Mouse (Mus musculus): ENCODE data around the gene Hnrnpa2b1. TPM values are rescaled to one million over a fixed set of nuclear protein-coding genes. Genes with fewer than 3 reads are reported as not detected.
"Not testable (repeated sequence)": the region's sequence is repeated elsewhere in the genome, so short reads cannot be mapped to it uniquely, and the experiment has no call there.

The Hnrnpa2b1 gene
- total RNA-seq (2021), result 100 to 1,000 TPM; 553 to 646 TPM
- long read RNA-seq, experiment 1, transcript Hnrnpa2b1-203 (12 exons, 1,728 nt), result minor isoform, 17 of 268 reads
- long read RNA-seq, experiment 1, transcript Hnrnpa2b1-210 (10 exons, 1,518 nt), result minor isoform, 9 of 268 reads
- long read RNA-seq, experiment 1, transcript Hnrnpa2b1-204 (11 exons, 1,638 nt), result major isoform, 109 of 268 reads
- long read RNA-seq, experiment 1, transcript Hnrnpa2b1-202 (12 exons, 1,662 nt), result minor isoform, 17 of 268 reads
- long read RNA-seq, experiment 1, partial matches to known transcripts, result 64 of 268 reads
- long read RNA-seq, experiment 1, other reads (novel, unspliced or antisense), result 43 of 268 reads
- long read RNA-seq, experiment 2, transcript Hnrnpa2b1-210 (10 exons, 1,518 nt), result minor isoform, 35 of 724 reads
- long read RNA-seq, experiment 2, transcript Hnrnpa2b1-203 (12 exons, 1,728 nt), result minor isoform, 40 of 724 reads
- long read RNA-seq, experiment 2, transcript Hnrnpa2b1-202 (12 exons, 1,662 nt), result minor isoform, 40 of 724 reads
- long read RNA-seq, experiment 2, transcript Hnrnpa2b1-204 (11 exons, 1,638 nt), result major isoform, 331 of 724 reads
- long read RNA-seq, experiment 2, partial matches to known transcripts, result 141 of 724 reads
- long read RNA-seq, experiment 2, other reads (novel, unspliced or antisense), result 113 of 724 reads

- peak; percentile 99 for DNase-seq (ENCODE audit: low spot score in 2 of 2)
These were observed at the start of gene Hnrnpa2b1 for GRCm38 (mm10) chr6:51469715-51470310. Hnrnpa2b1 (minus strand) TSS chr6:51469894.

- DNase-seq (ENCODE audit: low spot score in 2 of 2), result no peak
These were observed 45.2 kb upstream of the Hnrnpa2b1 start for GRCm38 (mm10) chr6:51514860-51515259.

- DNase-seq (ENCODE audit: low spot score in 2 of 2), result no peak
These were observed 44.1 kb upstream of the Hnrnpa2b1 start for GRCm38 (mm10) chr6:51513745-51514144.

DNA sequence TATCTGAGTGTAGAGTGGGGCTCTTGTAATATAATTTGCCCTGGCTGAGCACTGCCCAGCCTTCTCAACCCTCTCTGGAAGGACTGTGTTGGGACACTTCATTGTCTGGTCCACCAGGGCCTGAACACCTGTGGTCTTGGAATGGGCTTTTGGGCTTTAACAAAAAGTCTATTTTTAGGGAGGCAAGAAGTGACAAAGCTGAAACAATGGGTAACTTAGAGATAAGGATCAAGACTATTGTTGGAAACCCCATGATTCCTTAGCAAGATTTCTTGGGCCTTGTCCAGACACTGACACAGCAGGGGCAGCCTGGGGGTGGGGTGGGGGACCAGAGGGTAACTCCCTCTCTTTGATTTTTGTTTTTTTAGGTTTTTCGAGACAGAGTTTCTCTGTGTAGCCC is 41.3 kb upstream of the Hnrnpa2b1 start:
- no peak for DNase-seq (ENCODE audit: low spot score in 2 of 2)

GRCm38 (mm10) chr6:51510094-51510493 is 40.4 kb upstream of the Hnrnpa2b1 start:
- peak; percentile 21 to 58 for DNase-seq (ENCODE audit: low spot score in 2 of 2)

DNA sequence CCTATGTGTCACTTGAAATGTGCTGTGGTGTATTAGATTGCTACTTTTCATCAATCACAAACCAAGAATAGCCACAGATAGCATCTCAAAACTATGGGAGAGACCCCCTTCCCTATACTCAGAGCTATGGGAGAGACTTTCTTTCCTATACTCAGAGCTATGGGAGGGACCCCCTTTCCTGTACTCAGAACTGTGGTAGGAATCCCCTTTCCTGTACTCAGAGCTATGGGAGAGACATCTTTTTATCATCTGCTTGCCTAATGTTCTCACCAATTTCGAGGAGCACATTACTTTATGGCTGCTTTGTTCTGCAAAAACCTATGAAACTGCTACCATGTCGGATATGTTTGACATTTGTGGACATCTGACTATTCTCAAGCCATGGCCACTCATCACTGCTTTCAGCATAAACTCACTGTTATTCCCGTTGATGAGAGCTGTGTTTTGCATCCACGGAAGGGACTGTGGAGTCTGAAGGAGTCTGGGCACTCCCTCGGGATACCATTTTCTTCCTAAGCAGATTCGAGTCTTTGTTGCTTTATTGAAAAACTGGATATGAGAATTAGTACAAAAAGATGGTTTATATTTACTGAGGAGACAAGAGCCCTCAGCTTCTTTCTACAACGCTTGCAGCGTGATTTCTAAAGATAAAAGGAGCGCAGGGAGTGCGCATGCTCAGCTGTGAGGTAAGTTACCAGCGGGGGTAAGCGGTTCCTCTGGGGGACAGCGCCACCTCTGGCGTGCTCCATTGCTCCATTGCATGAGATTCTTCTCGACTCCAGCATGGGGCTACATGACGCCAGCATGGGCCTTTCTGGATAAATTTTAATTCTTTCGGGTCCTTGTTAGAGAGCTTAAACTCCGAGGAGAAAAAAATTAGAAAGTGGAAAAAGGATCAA is 39.3 kb upstream of the Hnrnpa2b1 start:
- peak; percentile 57 to 73 for DNase-seq (ENCODE audit: low spot score in 2 of 2)

DNA sequence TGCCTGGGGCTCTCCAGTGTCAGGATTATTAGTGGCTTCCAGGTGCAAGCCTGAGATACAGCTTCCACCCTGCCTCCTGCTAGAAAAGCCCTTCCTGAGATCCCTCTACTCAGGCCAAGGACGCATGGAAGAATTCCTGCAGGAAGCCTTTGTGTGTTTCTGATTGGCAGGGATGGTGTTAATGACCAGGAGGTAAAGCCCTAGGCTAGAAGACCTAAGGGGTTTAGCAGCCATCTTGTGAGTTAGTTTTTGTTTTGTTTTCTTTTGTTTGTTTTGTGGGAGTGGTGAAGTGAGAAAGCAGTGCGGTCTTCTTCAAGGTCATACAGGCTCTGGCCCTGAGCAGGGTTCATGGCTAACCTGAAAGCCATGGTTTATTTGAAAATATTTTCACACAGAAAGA is 37.9 kb upstream of the Hnrnpa2b1 start:
- no peak for DNase-seq (ENCODE audit: low spot score in 2 of 2)

- no peak for DNase-seq (ENCODE audit: low spot score in 2 of 2)
These were observed 36.0 kb upstream of the Hnrnpa2b1 start for GRCm38 (mm10) chr6:51505671-51506070.

GRCm38 (mm10) chr6:51497321-51498111 is 27.8 kb upstream of the Hnrnpa2b1 start:
- no peak for DNase-seq (ENCODE audit: low spot score in 2 of 2)

DNA sequence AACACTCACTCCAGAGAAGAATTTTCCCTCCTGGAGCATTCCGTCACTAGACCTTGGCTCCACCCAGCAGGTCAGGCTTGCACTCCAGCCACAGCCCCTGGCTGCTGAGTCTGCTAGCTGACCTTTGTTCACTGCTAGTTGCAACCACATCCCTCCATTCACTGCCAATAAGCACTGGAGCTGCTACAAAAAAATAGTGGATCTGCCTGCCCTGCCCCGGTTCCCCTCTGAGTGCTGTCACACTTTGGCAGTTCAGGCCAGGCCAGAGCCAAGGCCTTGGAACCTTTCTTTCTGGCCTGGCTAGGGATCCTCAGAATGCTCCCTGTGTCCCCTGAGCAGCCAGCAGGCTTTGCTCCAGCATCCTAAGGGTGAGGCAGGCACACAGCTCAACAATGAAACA is 20.1 kb upstream of the Hnrnpa2b1 start:
- DNase-seq (ENCODE audit: low spot score in 2 of 2), result no peak

GRCm38 (mm10) chr6:51486731-51487130 is 17.0 kb upstream of the Hnrnpa2b1 start:
- DNase-seq (ENCODE audit: low spot score in 2 of 2), result no peak

GRCm38 (mm10) chr6:51486076-51486710 is 16.5 kb upstream of the Hnrnpa2b1 start:
- DNase-seq (ENCODE audit: low spot score in 2 of 2), result no peak

GRCm38 (mm10) chr6:51485646-51486045 is 16.0 kb upstream of the Hnrnpa2b1 start:
- DNase-seq (ENCODE audit: low spot score in 2 of 2), result no peak

GRCm38 (mm10) chr6:51484556-51484955 is 14.9 kb upstream of the Hnrnpa2b1 start:
- not testable (repeated sequence) for DNase-seq (ENCODE audit: low spot score in 2 of 2)

DNA sequence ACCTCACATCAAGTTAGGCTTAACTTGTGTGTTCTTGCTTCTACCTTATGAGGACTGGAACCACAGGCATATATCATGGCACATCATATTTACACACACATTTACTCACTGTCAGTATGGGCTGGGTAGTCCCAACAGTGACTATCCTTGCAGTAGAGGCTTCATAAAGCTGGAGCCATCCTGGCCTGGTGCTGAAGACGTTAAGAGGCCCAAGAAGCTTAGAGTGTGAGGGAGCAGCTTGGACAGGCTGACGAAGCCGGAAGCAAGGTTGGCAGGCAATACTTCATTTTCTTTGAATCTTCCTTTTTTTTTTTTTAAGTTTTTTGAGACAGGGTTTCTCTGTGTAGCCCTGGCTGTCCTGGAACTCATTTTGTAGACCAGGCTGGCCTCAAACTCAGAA is 14.2 kb upstream of the Hnrnpa2b1 start:
- DNase-seq (ENCODE audit: low spot score in 2 of 2), result no peak

DNA sequence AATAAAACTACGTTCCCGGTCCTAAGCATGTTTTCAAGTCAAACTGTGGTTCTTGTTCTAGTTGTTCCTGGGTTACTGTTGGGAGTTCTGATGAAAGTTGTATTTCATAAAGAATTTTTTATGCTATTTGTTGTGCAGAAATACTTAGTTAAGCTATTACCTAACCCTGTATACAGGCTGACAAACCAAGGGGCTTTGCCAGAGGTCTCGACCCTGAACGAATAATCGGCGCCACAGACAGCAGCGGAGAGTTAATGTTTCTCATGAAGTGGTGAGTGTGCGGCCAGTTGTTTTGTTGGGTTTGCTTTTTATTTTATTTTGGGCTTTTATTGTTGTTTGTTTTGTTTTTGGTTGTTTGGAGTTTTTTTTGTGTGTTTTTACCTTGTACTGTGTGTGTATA is 11.9 kb upstream of the Hnrnpa2b1 start:
- no peak for DNase-seq (ENCODE audit: low spot score in 2 of 2)

GRCm38 (mm10) chr6:51479136-51479731 is 9.5 kb upstream of the Hnrnpa2b1 start:
- no peak for DNase-seq (ENCODE audit: low spot score in 2 of 2)

GRCm38 (mm10) chr6:51472213-51472612 is 2.5 kb upstream of the Hnrnpa2b1 start:
- DNase-seq (ENCODE audit: low spot score in 2 of 2), result no peak

DNA sequence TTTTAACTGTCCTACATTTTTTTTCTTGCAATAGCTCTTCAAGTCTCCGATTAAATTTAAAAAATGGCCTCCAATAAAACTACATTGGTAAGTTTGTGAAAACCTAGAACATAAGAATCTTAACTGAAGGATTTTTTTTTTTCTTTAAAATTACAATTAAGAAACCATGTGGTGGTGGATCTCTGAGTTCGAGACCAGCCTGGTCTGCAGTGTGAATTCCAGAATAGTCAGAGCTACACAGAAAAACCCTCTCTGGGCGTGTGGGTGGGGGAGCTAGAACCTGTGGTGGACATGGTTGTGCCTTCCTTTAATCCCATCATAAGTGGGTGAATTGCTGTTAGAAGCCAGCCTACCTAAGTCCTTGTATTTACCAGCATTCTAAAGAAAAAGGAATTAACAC is 2.1 kb upstream of the Hnrnpa2b1 start:
- no peak for DNase-seq (ENCODE audit: low spot score in 2 of 2)

GRCm38 (mm10) chr6:51471179-51471505 is 1.4 kb upstream of the Hnrnpa2b1 start:
- no peak for DNase-seq (ENCODE audit: low spot score in 2 of 2)
